Mouse (Mus musculus) brain, embryonic 18.5 days (tissue): ENCODE measurements at regions not wholly inside any gene's neighbourhood (a gene's known extent, or its start where the extent isn't known, plus 50 kb on each side); places are given as distances from the start of the nearest gene placed in this dataset.
A peak's percentile ranks its signal among the peaks of the same experiment; 100 is the strongest.

Source experiments
- DNase-seq: peaks from one replicate; pipeline ENCODE4 v3.0.0-alpha.2; 2012; ENCODE audit warnings: low read depth, low spot score

DNA sequence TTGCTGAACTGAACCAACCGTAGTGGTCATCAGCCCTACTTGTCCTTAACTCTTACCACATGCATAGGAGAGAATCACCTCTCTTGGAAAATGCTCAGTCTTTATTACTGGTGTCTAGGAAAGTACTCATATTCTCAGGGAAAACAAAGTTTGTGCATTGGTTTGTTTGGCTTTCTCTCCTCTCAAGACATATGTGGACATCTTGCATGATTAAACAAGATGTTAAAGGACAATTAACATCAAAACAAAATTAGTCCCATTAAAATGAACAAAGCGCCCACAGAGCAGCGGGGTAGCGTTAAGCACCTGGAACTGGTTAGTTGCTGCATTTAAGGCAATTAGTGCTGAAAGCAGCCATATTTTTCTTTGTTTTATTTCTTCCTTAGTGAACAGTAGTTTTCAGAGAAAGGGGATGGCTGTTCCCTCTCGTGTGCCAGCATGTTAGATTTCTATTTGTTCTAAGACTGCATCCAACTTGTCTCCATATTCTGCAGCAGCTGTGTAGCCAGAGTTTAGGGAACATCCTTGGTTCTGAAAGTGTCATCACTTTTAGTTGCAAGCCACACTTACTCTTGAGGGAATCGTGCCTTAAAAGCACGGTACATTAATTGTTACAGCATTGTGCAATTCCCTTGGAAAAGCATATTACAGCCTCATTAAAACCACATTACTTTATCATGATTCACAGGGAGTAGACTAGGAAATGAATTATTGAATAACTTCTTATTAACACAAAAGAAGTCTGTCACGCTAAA lies 137.7 kb downstream of the Ube2u start:
- DNase-seq: peak; percentile 18

DNA sequence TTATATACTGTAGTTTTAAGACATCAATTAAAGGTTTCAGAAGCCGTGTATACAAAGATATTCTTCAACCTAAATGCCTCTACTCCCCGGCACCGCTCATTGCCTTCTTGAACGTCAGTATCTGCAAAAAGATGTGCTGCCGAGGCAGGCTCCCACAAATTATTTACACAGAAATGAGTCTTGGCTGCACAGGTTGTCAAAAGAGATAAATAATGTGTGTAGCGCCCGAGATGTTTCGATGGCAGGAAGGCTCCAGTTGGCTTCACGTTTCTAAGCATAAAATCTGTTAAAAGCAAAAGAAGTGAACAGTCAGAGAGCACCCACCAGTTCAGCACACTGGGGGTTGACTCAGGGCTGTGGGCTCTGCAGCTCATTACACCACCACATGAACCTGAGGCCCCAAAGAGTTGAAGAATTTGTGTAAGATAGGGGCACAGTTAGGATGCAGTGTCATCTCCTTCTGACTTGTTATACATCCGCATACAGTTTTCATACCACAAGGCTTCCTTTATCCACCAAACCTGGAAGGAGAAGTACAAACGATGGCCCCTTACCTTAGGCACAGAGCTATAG lies 138.4 kb downstream of the Ube2u start:
- DNase-seq: no peak

DNA sequence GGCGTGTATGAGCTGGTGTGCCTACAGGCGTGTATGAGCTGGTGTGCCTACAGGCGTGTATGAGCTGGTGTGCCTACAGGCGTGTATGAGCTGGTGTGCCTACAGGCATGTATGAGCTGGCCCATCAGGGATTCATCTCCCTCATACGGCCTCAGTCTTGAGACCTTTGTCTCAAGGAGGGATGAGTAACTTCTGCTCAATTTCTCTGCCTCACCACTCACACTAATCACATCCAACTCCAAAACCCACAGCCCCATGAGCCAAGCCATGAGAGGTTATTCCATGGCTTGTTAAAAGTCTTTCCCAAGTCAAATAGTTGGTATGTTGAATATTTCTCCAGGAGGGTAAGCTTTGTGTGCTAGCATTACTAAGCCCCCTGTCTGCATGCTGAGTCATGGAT lies 146.0 kb downstream of the Ube2u start:
- DNase-seq: no peak

DNA sequence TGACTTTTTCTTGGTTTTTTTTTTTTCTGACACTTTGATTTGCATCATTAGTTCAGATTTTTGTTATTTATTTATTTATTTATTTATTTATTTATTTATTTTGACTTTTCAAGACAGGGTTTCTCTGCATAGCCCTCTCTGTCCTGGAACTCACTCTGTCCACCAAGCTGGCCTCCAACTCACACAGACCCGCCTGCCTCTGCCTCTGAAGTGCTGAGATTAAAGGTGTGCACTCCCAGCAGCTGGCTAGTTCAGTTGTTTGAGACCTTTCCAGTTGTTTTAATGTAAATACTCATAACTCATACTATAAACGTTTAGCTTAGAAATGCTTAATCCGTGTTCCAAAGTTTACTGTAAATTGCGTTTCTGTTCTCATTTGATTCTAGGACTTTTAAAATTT lies 147.9 kb downstream of the Ube2u start:
- DNase-seq: no peak

DNA sequence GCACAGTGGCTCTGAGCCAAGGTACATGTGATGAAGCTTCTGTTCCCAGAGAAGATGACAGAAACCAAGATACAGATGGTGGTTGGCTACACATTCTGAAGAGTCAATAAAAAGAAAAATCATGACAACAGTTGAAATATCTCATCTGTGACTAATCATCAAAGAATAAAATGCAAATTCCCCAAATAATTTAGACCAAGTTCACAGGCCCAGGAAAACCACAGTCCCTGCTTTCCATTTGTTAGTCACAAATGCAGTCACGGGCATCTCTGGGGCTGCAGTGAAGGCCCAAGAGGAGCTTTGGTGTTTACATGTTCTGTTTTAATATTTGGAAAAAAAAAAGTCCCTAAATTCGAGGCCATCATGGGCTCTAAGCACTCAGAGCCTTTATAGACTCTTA lies 142.1 kb upstream of the Cachd1 start:
- no peak for DNase-seq

DNA sequence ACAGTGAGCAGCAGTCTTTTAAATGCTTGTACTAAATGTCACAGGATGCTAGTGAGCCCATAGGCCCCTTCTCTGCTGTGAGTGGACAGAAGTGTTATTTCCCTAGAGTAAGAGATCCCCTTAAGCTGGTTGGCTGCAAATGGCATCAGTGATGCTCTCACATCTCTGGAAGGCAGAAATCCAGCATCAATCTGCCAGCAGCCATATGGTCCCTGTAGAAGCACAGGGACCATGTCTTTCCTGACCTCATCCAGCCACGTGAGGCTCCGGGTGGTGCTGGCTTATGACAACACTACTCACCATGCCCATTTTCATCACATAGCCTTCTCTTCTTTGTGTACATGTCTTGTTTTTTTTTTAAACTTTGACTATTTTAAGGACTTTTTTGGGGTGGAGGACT lies 138.9 kb upstream of the Cachd1 start:
- DNase-seq: no peak

DNA sequence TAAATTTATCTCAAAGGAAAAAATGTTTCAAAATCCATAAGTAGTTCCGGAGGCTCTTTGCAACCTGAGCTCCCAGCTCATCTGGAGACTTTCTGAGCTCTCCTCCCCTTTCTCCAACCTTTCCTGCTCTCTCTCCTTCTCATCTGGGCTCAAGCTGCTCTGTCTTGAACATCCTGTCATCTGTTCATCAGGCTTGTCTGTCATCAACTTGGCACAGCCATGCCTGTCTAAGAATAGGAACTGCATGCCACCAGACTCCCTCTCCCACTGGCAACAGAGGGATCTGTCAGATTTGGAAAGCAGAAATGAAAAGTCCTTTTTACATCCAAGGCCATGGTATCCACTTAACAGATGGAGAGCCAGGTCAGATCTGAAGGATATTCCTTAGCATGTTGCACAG lies 115.3 kb upstream of the Cachd1 start:
- DNase-seq: no peak

DNA sequence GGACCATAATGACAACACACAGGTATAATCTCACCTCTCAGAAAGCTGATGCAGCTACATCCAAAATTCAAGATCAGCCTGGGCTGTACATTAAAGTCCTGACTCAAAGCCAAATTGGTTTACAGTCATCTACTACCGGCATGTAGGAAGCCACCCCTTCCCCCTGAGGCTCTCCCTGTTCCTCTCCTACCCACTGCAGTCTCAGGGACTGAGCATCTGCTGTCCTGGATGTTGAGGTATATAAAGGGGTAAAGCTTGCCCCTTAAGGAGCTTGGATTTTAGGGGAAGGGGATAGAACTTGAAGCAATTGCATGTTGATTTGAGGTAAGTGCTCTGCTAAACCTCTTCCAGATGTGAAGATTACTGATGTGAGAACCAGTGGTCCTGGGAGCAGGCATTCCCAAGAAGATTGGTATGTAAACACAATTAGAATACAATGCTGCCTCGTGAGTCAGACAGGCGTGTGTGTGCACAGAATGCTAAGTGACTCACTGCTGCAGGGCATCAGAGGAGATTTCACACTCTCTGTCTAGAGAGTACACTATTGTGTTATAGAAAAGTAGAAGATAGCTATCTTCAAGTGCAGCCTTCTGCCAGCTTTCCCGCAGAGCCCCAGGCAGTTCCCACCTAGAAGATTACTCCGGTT lies 111.7 kb upstream of the Cachd1 start:
- no peak for DNase-seq

DNA sequence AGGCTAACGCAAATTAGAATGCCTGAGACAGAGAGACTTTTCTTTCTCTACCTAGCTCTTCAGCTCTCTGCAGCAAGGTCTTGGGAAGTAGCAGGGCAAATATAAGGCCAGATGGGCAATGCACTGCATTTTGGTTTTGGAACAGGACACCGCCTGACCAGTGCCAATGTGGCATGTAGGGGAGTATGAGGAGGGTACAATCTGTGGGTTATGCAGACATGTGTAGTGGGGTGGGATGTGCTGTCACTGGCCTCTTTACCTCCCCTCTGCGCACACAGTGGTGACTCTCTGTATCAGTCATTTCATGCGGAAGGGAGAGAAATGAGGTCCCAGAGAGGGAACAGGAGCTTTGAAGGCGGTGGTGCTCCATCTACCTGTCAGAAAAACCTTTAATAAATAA lies 105.9 kb upstream of the Cachd1 start:
- DNase-seq: no peak

DNA sequence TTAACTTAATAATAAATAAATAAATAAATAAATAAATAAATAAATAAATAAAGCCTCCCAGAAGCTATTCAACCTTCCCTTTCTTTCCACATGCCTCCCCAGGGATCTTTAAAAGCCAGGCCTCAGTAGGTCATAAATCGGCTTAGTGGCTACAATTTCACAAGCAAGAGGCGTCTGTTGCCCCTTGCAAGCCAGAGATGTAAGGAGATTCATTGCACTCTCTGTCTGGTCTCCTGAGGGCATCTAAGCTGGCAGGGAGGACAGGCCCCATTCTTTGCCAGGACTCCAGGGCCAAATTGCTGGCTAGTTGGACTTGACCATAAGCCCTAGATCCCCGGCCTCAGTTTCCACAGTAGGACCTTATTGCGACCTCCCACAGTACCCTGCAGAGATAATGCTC lies 101.6 kb upstream of the Cachd1 start:
- no peak for DNase-seq

DNA sequence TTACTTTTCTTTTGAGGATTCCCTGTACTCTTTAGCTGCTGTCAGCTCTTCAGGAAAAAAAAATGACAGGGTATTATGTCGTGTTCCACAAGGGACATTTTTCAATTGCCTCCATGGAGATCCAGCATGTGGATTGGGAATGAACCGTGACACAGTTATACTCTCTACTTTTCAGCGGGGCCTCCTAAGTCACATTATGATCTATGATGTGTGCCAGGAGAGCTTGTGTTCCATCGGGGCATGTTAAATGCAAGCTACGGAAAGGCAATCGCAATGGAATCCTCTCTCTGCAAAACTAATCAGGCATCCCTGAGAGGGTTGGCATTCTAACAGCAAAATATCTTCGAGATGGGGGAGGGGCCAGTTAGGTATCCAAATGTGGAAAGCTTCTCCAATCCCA lies 92.7 kb upstream of the Cachd1 start:
- no peak for DNase-seq

DNA sequence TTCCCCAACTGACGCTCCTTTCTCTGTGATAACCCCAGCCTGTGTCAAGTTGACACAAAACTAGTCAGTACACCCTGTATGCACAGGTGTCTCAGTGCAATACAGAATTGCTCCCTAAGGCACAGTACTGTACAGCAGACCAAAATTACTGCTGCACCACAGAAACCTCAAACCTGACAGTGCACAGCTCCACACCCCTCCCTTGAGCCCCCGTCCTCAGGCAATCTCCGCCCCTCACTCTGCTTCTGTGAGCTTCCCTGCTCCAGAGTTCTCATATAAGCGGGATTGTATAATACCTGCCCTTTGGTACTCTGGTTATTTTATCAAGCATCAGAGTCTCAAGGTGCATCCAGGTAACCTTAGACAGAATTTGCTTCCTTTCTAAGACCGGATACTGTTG lies 76.5 kb upstream of the Cachd1 start:
- DNase-seq: no peak

DNA sequence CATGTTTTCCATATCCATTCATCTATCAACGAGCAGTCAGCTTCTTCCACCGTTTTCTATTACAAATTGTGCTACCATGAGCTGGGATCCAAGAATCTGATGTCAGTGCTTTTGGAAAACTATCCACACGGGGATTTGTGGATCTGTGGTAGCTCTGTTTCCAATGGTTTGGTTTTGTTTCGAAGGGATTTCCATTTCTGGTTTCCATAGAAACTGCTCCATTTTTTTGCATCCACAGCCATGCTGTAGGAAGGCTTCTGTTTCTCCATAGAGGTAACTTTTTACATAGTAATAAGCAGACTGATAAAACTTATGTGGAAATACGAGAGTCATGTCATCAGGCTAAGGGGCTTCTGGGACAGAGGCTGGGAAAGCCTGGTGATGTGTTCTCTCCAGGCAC lies 76.1 kb upstream of the Cachd1 start:
- DNase-seq: peak; percentile 28

DNA sequence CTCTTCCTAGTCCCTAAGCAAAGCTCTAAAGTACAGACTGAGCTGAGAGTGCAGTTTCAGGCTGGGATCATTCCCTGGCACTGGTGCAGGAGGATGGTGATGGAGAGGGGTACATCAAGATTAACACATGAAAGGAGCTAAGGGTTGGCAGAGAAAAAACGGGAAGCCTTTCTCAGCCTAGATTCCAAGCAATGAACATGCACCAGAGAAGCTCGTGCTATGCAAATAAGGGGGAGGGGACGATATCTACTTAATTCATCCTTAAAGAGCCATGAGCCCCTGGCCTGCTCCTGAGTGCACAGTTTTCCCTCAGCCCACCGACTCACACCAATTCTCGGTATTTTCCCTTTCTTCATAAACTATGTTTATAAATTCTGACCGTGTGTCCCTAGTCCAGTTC lies 70.5 kb upstream of the Cachd1 start:
- DNase-seq: no peak

DNA sequence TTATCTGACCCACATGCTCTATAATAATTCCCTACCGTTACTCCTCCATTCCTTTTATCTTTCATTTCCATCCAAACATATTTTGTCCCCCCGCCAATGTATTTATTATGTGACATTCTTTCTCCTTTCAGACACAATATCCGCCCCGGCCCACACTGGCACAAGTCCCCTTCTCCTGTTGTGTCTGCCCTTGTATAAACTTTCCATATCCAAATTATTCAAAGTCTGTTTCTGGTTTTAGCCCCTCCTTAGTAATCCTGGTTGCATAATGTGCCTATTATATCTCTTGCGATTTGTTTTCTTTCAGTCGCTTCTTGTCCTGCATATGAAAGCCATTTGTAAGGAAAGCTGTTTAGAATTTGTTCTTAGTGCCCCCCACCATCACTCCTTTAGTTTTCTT lies 69.3 kb upstream of the Cachd1 start:
- DNase-seq: no peak

DNA sequence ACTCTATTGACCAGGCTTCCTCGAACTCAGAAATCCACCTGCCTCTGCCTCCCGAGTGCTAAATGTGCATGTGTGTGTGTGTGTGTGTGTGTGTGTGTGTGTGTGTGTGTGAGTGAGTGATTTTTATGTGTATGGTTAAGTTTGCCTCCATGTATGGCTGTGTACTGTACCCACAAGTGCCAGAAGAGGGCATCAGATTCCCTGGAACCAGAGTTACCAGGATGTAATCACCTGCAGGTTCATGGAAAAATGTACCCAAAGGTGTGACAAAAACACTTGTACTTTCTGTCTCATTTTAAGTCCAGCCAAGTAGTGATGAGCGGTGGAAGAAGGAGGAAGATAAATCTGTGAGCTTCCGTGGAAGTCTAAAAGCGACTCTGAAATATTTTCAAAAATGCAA lies 68.2 kb upstream of the Cachd1 start:
- no peak for DNase-seq

DNA sequence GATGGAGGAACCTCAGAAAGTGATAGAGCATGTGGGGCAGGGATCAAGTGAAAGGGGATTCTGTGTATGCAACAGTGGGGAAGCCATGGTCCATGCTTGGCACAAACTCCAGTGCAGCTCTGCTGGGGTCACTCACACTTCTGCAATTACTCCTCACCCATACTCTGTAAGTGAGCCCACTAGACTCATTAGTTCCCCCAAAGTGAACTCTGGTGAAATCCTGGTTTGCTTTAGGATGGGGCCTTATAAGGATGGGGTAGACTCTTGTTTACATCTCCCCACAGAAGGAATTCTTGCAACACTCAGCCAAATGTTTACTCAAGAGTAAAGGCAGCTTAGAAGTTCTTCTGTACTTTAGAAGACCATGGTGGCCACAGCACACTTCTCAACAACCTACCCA lies 62.2 kb upstream of the Cachd1 start:
- no peak for DNase-seq

DNA sequence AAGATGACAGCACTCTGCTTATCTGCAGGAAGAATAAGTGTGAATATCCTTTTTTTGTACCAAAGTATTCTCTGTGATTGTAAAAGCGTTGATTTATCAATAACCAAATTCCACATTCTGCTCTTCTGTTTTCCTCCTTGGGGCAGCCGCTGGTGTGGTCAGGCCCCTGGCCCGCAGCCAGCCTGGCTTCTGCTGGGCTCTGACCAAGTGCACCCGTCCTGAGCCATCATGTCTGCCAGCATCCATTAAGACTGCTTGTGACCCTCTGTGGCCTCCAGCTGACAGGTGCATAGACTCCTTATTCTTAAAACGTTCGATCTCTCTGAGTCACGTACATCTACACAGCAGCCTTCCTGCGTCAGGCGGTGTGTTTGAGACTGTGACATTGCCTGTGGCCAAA lies 58.9 kb upstream of the Cachd1 start:
- DNase-seq: no peak

DNA sequence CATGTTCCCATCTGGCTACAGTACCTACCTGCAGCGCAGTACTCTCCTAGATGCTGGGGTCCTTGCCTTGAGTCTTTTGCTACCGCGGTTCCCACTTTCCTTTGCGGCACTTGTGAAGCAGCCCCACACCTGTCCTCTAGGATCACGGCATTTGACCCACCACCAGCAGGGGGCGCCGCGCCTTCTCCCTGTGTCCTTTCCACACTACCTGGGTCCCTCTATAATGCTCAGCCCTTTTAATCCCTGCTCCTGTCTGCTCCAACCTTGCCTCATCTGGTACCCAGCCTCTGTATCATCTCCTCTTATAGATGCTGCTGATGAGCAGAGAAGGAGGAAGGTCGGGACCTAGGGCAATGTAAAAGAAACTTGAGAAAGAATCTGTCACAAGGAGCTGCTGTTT lies 53.9 kb upstream of the Cachd1 start:
- DNase-seq: no peak

DNA sequence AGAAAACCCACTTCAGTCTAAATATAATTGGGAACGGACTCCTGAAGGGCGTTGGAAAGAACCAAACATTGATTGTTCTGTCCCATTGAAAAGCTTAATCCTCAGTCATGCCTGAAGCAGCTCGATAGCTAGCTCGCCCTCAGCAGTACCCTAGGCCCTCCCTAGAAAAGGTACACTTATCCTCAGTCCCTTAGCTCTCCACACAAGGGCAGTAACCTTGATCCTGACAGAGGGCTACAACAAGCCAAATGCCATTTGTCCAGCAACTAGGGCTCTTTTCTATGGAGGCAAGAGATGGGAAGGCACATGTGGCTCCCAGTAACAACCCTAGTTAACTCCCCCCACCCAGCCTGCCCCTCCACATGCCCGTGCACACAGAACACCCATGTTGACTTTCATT lies 53.4 kb upstream of the Cachd1 start:
- no peak for DNase-seq

DNA sequence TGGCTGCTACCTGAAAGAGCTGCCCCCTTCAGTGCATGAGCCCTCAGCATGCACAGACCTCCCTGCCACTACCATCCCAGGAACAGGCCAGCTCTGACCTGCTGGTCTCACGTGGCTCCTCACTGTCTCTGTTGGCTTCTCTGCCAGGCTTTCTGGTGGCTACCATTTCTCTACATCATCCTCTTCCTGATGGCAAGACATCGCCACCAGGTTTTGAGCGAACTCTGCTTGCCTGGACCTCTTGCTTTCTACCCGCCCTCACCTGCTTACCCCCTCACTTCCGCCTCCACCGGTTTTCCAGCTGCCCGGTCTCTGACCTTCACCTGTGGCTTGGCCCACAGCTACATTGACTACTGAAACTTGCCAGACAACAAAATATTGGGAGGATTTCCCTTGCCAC lies 50.7 kb upstream of the Cachd1 start:
- no peak for DNase-seq

DNA sequence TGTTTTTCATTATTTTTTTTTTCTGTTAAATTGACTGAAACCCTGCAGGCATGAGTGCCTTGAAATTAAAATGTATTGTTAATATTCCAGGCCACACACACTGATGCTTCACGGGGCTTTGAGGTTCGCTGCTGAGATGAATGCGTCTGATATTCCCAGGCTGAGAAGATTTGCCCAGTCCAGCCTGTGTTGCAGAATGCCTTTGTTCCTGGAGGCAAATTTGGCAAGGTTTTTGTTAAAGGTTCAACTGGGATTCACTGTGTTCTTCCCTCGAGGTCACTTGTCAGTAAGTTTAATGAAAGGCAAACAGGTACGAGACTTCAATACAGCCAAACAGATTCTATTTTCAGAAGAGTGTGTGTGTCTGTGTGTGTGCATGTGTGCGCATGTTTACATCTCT lies 50.0 kb upstream of the Cachd1 start:
- DNase-seq: no peak
